Mouse (Mus musculus) urinary bladder, adult 18-20 months (tissue): Measurements from ENCODE around the gene Itgam.
A peak's percentile ranks its signal among the peaks of the same experiment; 100 is the strongest.

Source experiments
- DNase-seq, 2 experiments: peaks; one replicate each; pipeline ENCODE4 v3.0.0; 2022; ENCODE audit warnings: low spot score in 2 of 2, mixed read lengths in 2 of 2

Gene Itgam

DNA sequence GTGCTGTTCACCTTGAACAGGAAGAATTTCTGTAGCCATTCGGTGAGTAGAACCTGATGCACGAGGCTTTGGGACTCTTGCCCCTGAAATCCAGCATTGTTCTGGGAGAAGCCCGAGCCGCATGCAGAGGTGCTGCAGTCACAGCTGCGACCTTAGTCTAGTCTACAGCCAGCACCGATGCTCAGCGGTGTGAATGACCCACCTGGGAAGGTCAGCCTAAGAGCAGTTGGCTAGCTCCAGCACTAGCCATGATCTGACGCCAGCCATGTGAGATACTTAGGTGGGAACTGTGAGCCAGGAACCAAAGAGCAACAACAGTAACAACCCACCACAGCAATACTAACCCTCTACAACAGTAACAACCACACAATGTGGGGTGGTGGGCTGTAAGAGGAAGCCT, 4.6 kb upstream of the Itgam start:
- no peak for DNase-seq

- DNase-seq, result no peak
Observed at GRCm38 (mm10) chr7:128058576-128058975, 3.9 kb upstream of the Itgam start.

GRCm38 (mm10) chr7:128059091-128059490, 3.3 kb upstream of the Itgam start:
- no peak for DNase-seq

GRCm38 (mm10) chr7:128063211-128063781, 856 bp downstream of the Itgam start:
- DNase-seq, result no peak

DNA sequence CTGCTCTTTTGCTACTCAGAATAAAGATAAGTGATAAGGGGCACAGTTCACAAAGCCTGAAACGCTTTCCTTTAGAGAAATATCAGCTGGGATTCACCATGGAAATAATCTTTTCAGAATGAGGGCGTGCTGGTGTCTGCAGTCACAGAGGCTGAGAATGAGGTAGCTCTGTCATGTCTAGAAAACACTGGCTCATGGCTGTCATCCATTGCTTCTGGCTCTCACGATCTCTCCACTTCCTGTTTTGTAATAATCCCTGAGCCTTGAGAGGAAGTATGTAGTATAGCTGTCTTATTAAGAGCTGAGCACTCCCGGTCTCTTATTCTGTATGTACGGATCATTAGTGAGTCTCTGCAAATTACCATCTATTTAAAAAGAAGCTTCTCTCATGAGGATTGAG, 3.1 kb downstream of the Itgam start:
- DNase-seq, result no peak

DNA sequence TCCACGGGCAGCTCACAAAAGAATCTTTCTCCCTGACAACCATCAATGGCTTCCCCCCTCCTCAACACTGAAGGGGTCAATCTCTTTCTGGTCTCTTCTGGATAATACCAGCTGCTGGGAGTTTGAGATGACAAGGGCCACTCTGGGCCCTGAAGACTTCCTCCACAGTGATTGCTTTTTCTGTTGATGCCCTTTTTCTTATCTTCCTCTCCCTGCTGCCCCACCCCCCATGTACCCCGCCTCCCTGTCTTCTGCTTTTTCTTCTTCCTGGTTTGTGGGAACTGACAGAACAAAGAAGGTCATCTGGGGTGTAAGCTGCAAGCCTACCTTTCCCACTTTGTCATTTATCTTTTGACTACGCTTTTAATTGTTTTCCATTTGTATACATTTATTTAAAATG, 5.4 kb downstream of the Itgam start:
- DNase-seq, result no peak

DNA sequence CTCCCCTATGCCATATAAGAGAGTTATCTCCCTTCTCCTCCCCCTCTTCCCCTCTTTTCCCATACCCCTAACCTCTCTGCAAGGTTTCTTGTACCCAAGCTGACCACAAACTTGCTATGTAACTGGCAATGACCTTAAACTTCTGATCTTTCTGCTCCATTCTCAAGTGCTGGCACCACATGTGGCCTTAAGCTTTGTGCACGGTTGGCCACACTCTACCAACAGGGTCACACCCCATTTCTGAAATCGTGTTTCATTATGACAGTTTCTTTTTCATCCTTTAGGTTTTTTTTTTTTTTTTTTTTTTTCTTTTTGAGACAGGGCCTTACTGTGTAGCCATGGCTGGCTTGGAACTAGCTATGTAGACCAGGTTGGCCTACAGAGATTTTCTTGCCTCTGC, 7.4 kb downstream of the Itgam start:
- no peak for DNase-seq

- no peak for DNase-seq
Observed at GRCm38 (mm10) chr7:128071816-128072215, 9.4 kb downstream of the Itgam start.

- no peak for DNase-seq
Observed at GRCm38 (mm10) chr7:128080012-128080411, 17.6 kb downstream of the Itgam start.

GRCm38 (mm10) chr7:128089141-128089540, 26.7 kb downstream of the Itgam start:
- peak in 1 of 2 experiments; percentile 18 for DNase-seq

DNA sequence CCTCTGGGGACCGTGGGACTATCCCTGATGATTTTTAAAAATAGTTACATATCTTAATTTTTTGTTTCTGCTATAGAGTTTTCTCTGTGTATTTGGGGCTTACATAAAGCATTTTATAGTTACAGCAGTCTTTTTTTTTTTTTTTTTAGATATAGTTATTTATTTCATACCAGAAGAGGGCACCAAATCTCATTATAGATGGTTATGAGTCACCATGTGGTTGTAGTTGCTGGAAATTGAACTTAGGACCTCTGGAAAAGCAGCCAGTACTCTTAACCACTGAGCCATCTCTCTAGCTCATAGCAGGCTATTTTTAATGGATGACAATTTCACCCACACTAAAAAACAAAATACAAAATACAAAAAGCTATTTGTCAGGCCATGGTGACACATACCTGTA, 35.7 kb downstream of the Itgam start:
- DNase-seq, result no peak

- no peak for DNase-seq
Observed at GRCm38 (mm10) chr7:128100742-128101357, 38.4 kb downstream of the Itgam start.

DNA sequence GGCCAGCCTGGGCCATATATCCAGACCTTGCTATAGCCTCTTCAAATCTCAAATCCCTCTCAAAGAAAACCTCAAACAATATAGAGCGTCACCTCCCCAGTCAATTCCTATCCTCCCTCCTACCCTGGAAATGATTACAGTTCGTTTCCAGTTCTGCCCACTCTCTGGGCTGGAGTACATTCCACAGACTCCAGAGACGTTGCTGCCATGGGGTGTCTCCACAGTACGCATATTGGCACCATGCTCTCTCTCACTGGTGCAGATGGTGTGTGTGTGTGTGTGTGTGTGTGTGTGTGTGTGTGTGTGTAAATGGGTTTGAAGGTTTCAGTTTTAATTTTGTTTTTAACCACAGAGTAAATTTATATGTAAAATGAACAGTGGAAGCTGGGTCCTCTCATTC, 42.8 kb downstream of the Itgam start:
- DNase-seq, result no peak

GRCm38 (mm10) chr7:128107462-128107861, 45.0 kb downstream of the Itgam start:
- DNase-seq, result no peak

GRCm38 (mm10) chr7:128110314-128110713, 47.9 kb downstream of the Itgam start:
- DNase-seq, result no peak

- DNase-seq, result no peak
Observed at GRCm38 (mm10) chr7:128112131-128112530, 49.7 kb downstream of the Itgam start.

- no peak for DNase-seq
Observed at GRCm38 (mm10) chr7:128114371-128115105, 52.1 kb downstream of the Itgam start.

- DNase-seq, result no peak
Observed at GRCm38 (mm10) chr7:128115211-128115958, 52.9 kb downstream of the Itgam start.

DNA sequence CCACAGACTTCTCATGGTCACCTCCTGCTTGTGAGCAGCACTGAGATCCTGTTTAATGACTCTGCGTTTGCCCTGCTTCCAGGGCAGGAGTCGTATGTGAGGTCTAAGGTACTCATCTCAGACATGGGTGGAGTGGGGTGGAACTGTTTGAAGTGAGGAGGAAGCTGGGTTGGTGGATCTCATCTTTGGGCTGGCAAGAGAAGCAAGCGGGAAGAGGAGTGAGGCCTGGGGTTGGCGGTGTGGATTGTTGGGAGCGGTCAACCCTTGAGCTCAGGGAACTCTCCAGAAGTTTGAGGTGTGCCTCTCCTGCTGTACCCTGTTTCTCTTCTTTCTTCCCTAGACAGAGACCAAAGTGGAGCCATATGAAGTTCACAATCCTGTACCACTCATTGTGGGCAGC, 54.0 kb downstream of the Itgam start:
- no peak for DNase-seq

DNA sequence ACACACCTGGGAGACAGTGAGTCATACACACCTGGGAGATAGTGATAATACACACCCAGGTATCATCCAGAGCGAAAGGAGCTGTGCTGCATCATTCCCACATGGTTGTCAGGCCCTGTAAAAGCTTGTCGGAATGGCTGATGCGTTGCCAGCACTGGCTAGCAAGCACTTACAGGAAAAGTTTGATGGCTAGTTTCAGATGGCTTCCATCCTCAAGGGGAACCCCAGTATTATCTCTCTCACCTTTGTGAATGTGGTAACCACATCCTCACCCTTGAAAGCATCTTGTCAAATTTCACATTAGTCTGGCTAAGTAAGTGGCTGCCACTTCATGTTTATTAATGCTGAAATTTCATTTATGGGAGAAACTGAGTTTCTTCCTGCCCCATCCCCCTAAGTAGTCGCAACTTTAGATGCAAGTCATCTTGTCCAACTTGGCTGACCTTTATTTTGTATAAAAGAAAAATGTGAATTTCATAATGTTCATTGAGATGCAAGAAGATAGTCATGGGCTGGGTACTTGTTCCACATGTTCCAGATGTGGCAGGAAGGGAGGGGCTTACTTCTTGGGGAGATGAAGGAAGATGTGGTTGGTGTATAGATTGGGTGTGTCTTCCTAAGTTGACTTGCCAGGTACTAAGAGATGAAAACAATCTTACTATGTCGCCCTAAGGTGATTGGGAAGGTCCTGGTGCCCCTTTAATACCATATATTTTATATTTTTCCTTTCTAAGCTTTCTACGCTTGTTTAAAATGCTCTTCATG, 57.5 kb downstream of the Itgam start:
- DNase-seq, result no peak
